Mouse (Mus musculus) kidney, adult 18-20 months (tissue): ENCODE data around the gene Poll.

ENCODE experiments used
- DNase-seq: peaks from one replicate; pipeline ENCODE4 v3.0.0; 2021

Gene Poll

GRCm38 (mm10) chr19:45531554-45531953 is 28.8 kb downstream of the Poll start:
- DNase-seq: no peak

- DNase-seq: no peak
Observed at GRCm38 (mm10) chr19:45530200-45530995, 29.9 kb downstream of the Poll start.

DNA sequence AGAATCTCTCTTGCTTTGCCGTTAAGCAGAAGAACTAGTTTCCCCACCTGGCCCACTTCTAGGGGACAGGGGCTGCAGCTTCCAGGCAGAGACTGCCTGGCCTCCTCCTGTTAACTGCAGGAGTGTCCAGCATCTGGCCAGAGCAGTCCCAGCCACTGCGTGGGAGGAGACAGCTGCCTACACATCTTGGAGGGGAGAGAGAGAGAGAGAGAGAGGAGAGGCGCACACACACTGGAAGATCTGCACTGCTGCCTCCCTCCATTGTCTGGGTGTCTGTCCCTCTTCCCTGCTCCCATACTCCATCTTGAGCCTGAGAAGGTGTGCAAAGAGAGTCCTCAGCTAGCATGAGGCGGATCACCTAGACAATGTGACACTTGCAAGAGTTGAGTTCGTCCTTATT is 31.0 kb downstream of the Poll start:
- DNase-seq: no peak

- no peak for DNase-seq
Observed at GRCm38 (mm10) chr19:45527931-45528534, 32.3 kb downstream of the Poll start.

DNA sequence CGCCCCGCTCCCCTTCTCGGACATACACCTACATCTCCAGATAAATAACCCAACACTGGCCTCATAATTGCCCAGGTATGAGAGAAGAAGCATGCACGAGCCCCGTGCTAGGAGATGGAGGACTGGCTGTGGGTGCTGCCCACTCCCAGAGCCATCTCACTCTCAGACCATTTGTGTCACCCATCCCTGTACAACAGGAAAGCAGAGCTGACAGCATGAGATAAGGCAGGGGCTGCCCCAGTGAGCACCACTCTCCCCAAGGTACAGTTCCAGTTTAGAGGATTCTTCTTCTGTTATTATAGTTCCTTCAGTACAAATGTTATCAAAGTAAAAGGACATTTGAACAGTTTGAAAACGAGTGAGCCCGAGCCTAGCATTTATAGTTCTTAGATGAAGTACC is 32.9 kb downstream of the Poll start:
- no peak for DNase-seq

DNA sequence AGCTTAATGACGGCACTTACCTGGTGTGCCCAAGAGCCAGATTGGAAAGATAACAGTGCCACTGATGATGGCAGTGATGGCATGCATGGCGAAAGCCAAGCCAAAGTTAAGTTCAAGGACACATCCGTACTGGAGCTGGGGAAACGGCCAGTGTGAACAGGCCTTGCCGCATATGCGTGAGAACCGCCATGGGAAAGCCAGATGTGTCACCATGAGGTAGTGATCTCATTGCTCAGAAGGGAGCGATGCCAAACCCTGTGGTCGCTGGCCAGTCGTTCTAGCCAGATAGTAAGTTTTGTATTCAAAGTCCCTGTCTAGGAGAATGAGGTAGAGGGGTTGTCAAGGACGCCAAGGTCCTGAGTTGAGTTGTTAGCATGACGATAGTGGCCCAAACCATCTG is 44.1 kb downstream of the Poll start:
- no peak for DNase-seq

DNA sequence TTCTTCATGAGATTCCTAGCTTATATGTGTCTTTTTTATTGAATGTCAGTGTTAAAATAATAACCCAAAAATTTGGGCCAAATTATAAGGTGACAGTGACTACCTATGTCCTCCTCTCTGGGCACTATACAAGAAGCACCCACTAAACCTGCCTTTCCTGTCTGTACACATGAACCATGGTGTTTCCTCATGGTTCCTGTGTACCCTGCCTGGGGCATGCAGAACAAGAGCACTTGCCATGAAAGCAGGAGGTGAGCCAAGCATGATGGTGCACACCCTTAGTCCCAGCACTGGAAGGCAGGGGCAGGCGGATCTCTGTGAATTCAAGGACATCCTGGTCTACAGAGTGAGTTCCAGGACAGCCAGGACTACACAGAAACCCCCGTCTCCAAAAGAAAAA is 45.0 kb downstream of the Poll start:
- DNase-seq: no peak

DNA sequence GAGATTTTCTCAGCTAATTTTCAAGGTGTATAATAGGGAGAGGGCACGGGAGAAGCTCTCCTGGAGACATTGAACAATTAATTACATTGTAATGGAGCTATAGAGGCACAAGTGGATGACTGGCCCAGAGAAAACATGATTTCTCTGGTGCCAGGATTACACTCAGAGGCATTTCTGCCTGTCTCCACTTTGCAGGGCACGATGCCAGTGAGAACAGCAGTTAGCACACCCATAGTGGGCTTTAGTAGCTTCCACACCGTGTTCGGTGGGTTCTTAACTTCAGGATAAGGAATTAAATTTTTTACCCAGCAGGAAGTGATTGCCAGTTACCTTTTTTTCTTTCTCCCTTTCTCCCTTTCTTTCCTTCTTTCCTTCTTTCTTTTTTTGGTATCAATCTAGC is 48.9 kb downstream of the Poll start:
- DNase-seq: no peak

DNA sequence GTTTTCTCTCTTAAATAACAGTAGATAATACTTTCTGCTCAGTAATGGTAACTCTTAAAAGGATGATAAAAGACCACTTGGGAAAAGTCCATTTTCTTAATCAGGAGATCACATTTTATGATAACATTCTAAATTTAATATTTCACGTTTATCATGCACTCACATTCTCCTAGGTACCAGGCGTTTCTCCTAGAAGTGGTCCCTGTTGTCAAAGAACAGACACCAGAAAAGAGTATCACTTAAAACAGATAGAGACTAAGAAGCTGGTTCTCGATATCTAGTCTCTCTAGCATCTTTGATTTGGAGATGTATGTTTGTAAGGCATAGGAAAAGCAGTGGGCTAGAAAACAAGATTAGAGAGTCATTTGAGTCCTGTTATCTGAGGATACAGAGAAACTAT is 49.7 kb downstream of the Poll start:
- no peak for DNase-seq

GRCm38 (mm10) chr19:45507531-45507930 is 52.8 kb downstream of the Poll start:
- DNase-seq: no peak

DNA sequence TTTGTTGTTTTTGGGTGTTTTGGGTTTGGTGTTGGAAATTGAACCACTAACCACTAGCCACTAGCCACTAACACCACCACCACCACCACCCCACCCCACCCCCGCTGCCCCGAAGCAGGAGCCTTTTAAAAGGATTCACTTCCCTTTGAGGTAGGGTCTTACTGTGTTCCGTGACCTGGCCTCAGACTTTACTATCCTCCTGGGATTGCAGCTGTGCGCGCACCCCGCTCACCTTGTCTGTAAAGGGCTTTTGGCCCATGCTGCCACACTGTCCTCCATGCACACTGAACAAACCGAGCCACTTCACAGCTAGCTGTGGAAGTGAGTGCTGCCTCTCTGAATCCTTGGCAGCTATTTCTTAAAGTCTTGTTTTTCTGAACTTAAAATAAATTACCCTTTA is 54.9 kb downstream of the Poll start:
- DNase-seq: no peak
